Mouse (Mus musculus): ENCODE measurements at regions not wholly inside any gene's neighbourhood (a gene's known extent, or its start where the extent isn't known, plus 50 kb on each side); places are given as distances from the start of the nearest gene placed in this dataset.

GRCm38 (mm10) chr7:133259143-133259542 lies 135.0 kb upstream of the Ctbp2 start:
- no peaks in the 10 kb centered on the region for H3K36me3 ChIP-seq (ENCODE audit: control insufficient read depth, insufficient read depth, low read length)
- no peaks in the 10 kb centered on the region for H3K4me1 ChIP-seq (ENCODE audit: control insufficient read depth, insufficient read depth, low read length)
- H3K27me3 ChIP-seq (ENCODE audit: control insufficient read depth, insufficient read depth, low read length): no peaks in the 10 kb centered on the region
- ATAC-seq (ENCODE audit: low FRiP score, low TSS enrichment): no peak
- H3K9ac ChIP-seq (ENCODE audit: low read depth, low read length): no peak overlapping the region
- WGBS: 89% methylated on average over 7 of the region's 7 CpGs
- H3K27ac ChIP-seq (ENCODE audit: low read depth, low read length): no peak overlapping the region
- no peaks in the 10 kb centered on the region for H3K9me3 ChIP-seq (ENCODE audit: control insufficient read depth, low read length)
- no peak overlapping the region for H3K4me3 ChIP-seq (ENCODE audit: low read length)
- no peak overlapping the region for H3K4me2 ChIP-seq (replicated peaks; ENCODE audit: low read depth, low read length)

- Histone ChIP-seq H3K9ac (ENCODE audit: low read depth, low read length) (no peak overlapping the region), H3K27me3 (ENCODE audit: control insufficient read depth, insufficient read depth, low read length) (no peaks in the 10 kb centered on the region), H3K4me1 (ENCODE audit: control insufficient read depth, insufficient read depth, low read length) (no peaks in the 10 kb centered on the region), H3K9me3 (ENCODE audit: control insufficient read depth, low read length) (no peaks in the 10 kb centered on the region), H3K4me3 (ENCODE audit: low read length) (no peak overlapping the region), H3K36me3 (ENCODE audit: control insufficient read depth, insufficient read depth, low read length) (no peaks in the 10 kb centered on the region), H3K27ac (ENCODE audit: low read depth, low read length) (no peak overlapping the region), H3K4me2 (replicated peaks; ENCODE audit: low read depth, low read length) (no peak overlapping the region)
- WGBS: 81% methylated on average over 5 of the region's 5 CpGs
- no peak for ATAC-seq (ENCODE audit: low FRiP score, low TSS enrichment)
Measured at GRCm38 (mm10) chr7:133256831-133257230, 132.7 kb upstream of the Ctbp2 start.

GRCm38 (mm10) chr7:133244601-133245000 lies 120.4 kb upstream of the Ctbp2 start:
- peak overlapping the region; percentile 29 for H3K4me2 ChIP-seq (replicated peaks; ENCODE audit: low read depth, low read length)
- H3K36me3 ChIP-seq (ENCODE audit: control insufficient read depth, insufficient read depth, low read length): no peaks in the 10 kb centered on the region
- no peaks in the 10 kb centered on the region for H3K27me3 ChIP-seq (ENCODE audit: control insufficient read depth, insufficient read depth, low read length)
- no peaks in the 10 kb centered on the region for H3K4me1 ChIP-seq (ENCODE audit: control insufficient read depth, insufficient read depth, low read length)
- no peak overlapping the region for H3K9ac ChIP-seq (ENCODE audit: low read depth, low read length)
- H3K9me3 ChIP-seq (ENCODE audit: control insufficient read depth, low read length): no peaks in the 10 kb centered on the region
- no peak for ATAC-seq (ENCODE audit: low FRiP score, low TSS enrichment)
- WGBS: 14% methylated on average over 11 of the region's 11 CpGs
- no peak overlapping the region for H3K27ac ChIP-seq (ENCODE audit: low read depth, low read length)
- no peak overlapping the region for H3K4me3 ChIP-seq (ENCODE audit: low read length)

GRCm38 (mm10) chr7:133234326-133234725 lies 110.2 kb upstream of the Ctbp2 start:
- no peaks in the 10 kb centered on the region for H3K4me1 ChIP-seq (ENCODE audit: control insufficient read depth, insufficient read depth, low read length)
- no peaks in the 10 kb centered on the region for H3K27me3 ChIP-seq (ENCODE audit: control insufficient read depth, insufficient read depth, low read length)
- no peak overlapping the region for H3K4me2 ChIP-seq (replicated peaks; ENCODE audit: low read depth, low read length)
- no peak for ATAC-seq (ENCODE audit: low FRiP score, low TSS enrichment)
- no peak overlapping the region for H3K4me3 ChIP-seq (ENCODE audit: low read length)
- H3K9ac ChIP-seq (ENCODE audit: low read depth, low read length): no peak overlapping the region
- no peaks in the 10 kb centered on the region for H3K36me3 ChIP-seq (ENCODE audit: control insufficient read depth, insufficient read depth, low read length)
- 86% methylated on average over 5 of the region's 5 CpGs for WGBS
- H3K27ac ChIP-seq (ENCODE audit: low read depth, low read length): no peak overlapping the region
- no peaks in the 10 kb centered on the region for H3K9me3 ChIP-seq (ENCODE audit: control insufficient read depth, low read length)

GRCm38 (mm10) chr7:133232889-133233441 lies 108.8 kb upstream of the Ctbp2 start:
- H3K4me2 ChIP-seq (replicated peaks; ENCODE audit: low read depth, low read length): no peak overlapping the region
- no peaks in the 10 kb centered on the region for H3K36me3 ChIP-seq (ENCODE audit: control insufficient read depth, insufficient read depth, low read length)
- no peak overlapping the region for H3K4me3 ChIP-seq (ENCODE audit: low read length)
- H3K4me1 ChIP-seq (ENCODE audit: control insufficient read depth, insufficient read depth, low read length): no peaks in the 10 kb centered on the region
- no peaks in the 10 kb centered on the region for H3K27me3 ChIP-seq (ENCODE audit: control insufficient read depth, insufficient read depth, low read length)
- no peaks in the 10 kb centered on the region for H3K9me3 ChIP-seq (ENCODE audit: control insufficient read depth, low read length)
- H3K27ac ChIP-seq (ENCODE audit: low read depth, low read length): no peak overlapping the region
- WGBS: 93% methylated on average over 10 of the region's 10 CpGs
- ATAC-seq (ENCODE audit: low FRiP score, low TSS enrichment): no peak
- no peak overlapping the region for H3K9ac ChIP-seq (ENCODE audit: low read depth, low read length)

GRCm38 (mm10) chr7:133230806-133231205 lies 106.7 kb upstream of the Ctbp2 start:
- WGBS: 59% methylated on average over 3 of the region's 3 CpGs

GRCm38 (mm10) chr7:133223948-133224652 lies 99.9 kb upstream of the Ctbp2 start:
- WGBS: 88% methylated on average over 19 of the region's 19 CpGs

More at GRCm38 (mm10) chr7:133230806-133231205, 106.7 kb upstream of the Ctbp2 start:
- Histone ChIP-seq H3K9me3 (ENCODE audit: control insufficient read depth, low read length) (no peaks in the 10 kb centered on the region), H3K9ac (ENCODE audit: low read depth, low read length) (no peak overlapping the region), H3K4me3 (ENCODE audit: low read length) (no peak overlapping the region), H3K27me3 (ENCODE audit: control insufficient read depth, insufficient read depth, low read length) (no peaks in the 10 kb centered on the region), H3K36me3 (ENCODE audit: control insufficient read depth, insufficient read depth, low read length) (no peaks in the 10 kb centered on the region), H3K4me1 (ENCODE audit: control insufficient read depth, insufficient read depth, low read length) (no peaks in the 10 kb centered on the region), H3K4me2 (replicated peaks; ENCODE audit: low read depth, low read length) (no peak overlapping the region), H3K27ac (ENCODE audit: low read depth, low read length) (no peak overlapping the region)
- no peak for ATAC-seq (ENCODE audit: low FRiP score, low TSS enrichment)

GRCm38 (mm10) chr7:133212328-133212727 lies 88.2 kb upstream of the Ctbp2 start:
- no peak overlapping the region for H3K4me2 ChIP-seq (replicated peaks; ENCODE audit: low read depth, low read length)
- H3K4me3 ChIP-seq (ENCODE audit: low read length): no peak overlapping the region
- H3K9me3 ChIP-seq (ENCODE audit: control insufficient read depth, low read length): no peaks in the 10 kb centered on the region
- H3K9ac ChIP-seq (ENCODE audit: low read depth, low read length): no peak overlapping the region
- no peak overlapping the region for H3K27ac ChIP-seq (ENCODE audit: low read depth, low read length)
- H3K27me3 ChIP-seq (ENCODE audit: control insufficient read depth, insufficient read depth, low read length): no peaks in the 10 kb centered on the region
- WGBS: 66% methylated on average over 4 of the region's 4 CpGs
- no peaks in the 10 kb centered on the region for H3K36me3 ChIP-seq (ENCODE audit: control insufficient read depth, insufficient read depth, low read length)
- no peaks in the 10 kb centered on the region for H3K4me1 ChIP-seq (ENCODE audit: control insufficient read depth, insufficient read depth, low read length)
- no peak for ATAC-seq (ENCODE audit: low FRiP score, low TSS enrichment)

More at GRCm38 (mm10) chr7:133223948-133224652, 99.9 kb upstream of the Ctbp2 start:
- Histone ChIP-seq H3K27me3 (ENCODE audit: control insufficient read depth, insufficient read depth, low read length) (no peaks in the 10 kb centered on the region), H3K4me1 (ENCODE audit: control insufficient read depth, insufficient read depth, low read length) (no peaks in the 10 kb centered on the region), H3K27ac (ENCODE audit: low read depth, low read length) (no peak overlapping the region), H3K9me3 (ENCODE audit: control insufficient read depth, low read length) (no peaks in the 10 kb centered on the region), H3K4me2 (replicated peaks; ENCODE audit: low read depth, low read length) (no peak overlapping the region), H3K9ac (ENCODE audit: low read depth, low read length) (no peak overlapping the region), H3K4me3 (ENCODE audit: low read length) (no peak overlapping the region), H3K36me3 (ENCODE audit: control insufficient read depth, insufficient read depth, low read length) (no peaks in the 10 kb centered on the region)
- no peak for ATAC-seq (ENCODE audit: low FRiP score, low TSS enrichment)

- ATAC-seq (ENCODE audit: low FRiP score, low TSS enrichment): no peak
- Histone ChIP-seq H3K9me3 (ENCODE audit: control insufficient read depth, low read length) (no peaks in the 10 kb centered on the region), H3K9ac (ENCODE audit: low read depth, low read length) (no peak overlapping the region), H3K27ac (ENCODE audit: low read depth, low read length) (no peak overlapping the region), H3K4me1 (ENCODE audit: control insufficient read depth, insufficient read depth, low read length) (no peaks in the 10 kb centered on the region), H3K4me2 (replicated peaks; ENCODE audit: low read depth, low read length) (no peak overlapping the region), H3K4me3 (ENCODE audit: low read length) (no peak overlapping the region), H3K36me3 (ENCODE audit: control insufficient read depth, insufficient read depth, low read length) (no peaks in the 10 kb centered on the region), H3K27me3 (ENCODE audit: control insufficient read depth, insufficient read depth, low read length) (no peaks in the 10 kb centered on the region)
- 11% methylated on average over 7 of the region's 7 CpGs for WGBS
Measured at GRCm38 (mm10) chr7:133205704-133206103, 81.5 kb upstream of the Ctbp2 start.
